Mouse (Mus musculus): Measurements from ENCODE around the gene Chil5. TPM values are rescaled to one million over a fixed set of nuclear protein-coding genes. Genes with fewer than 3 reads are reported as not detected.

Gene Chil5
- 10 to 100 TPM; 13.5 to 13.8 TPM for total RNA-seq (2023)

DNA sequence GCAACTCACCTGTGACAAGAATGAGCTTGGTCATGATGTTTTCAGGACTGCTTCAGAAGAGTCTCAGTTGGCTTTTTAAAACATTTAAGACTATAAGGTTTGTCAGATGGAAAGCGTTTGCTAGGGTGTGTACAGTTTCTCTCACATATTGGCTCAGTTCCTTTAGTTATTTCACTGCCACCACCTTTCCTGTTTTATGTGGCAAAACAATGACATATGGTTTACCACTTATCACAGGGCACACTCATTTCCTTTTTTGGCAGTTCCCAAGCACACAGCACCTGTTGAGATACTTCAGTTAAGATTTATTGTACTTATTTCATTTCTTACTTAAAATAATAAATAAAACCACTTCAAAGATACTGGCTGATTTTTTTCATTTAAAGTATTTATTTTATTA, at the start of gene Chil5:
Gene Chil5, minus strand, starts transcription at position 34 of the 400 bp plus-strand sequence.

DNA sequence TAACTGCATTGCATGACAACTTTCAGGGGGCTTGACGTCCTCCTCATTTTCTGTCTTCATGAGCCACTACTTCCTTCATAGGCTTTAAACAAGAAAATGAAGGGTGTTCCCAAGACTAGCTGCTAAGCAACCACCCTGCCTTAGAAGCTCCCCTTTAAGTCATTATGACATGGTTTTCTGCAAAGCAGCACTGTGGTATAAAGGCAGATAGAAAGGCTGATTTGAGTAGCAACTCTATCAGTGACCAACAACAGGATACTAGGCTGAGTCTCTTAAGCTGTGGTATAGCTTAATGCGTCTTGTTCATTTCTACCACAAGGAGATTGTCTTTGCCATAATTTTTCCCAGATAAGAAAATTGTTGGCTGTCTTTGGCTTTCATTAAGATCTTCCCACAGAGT, 18.1 kb downstream of the Chil5 start, which contains the start of gene Pifo:
Gene Pifo, minus strand, starts transcription at position 101 of the 400 bp plus-strand sequence.

DNA sequence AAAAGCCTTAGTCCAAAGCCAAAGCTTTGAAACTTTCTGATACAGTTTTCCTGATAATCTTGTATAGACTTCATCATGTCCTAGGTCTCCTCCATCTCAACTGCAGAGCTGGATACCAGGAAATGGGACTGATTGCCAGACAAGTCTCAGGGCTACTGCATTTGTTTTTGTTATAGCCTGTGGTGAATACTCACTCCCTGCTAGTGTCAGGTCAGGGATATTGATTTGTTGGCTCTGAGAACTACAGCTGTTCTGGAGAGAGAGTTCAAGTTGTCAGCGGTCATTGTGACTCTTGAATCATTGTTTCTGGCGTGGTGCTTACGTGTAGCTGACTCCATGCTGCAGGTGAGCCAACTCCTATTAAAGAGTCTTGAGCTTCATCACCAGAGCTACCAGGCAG, 59.2 kb downstream of the Chil5 start, which contains the start of gene Ovgp1:
Gene Ovgp1, plus strand, starts transcription at position 301 of the 400 bp plus-strand sequence.

Other genes with a start within 250 kb of the Chil5 start
- 100 to 1,000 TPM; 132 to 142 TPM for gene Rap1a, start 231.5 kb downstream of the Chil5 start, total RNA-seq (2023)
- gene Adora3, start 162.0 kb downstream of the Chil5 start, total RNA-seq (2023), result 1 to 10 TPM; 1.9 to 2.4 TPM
- 1 to 10 TPM; 1.1 to 1.5 TPM for gene Tmigd3, start 161.9 kb downstream of the Chil5 start, total RNA-seq (2023)
- 10 to 100 TPM; 76.4 to 89.8 TPM for gene I830077J02Rik, start 100.2 kb downstream of the Chil5 start, total RNA-seq (2023)
- gene Wdr77, start 73.4 kb downstream of the Chil5 start, total RNA-seq (2023), result 10 to 100 TPM; 30.9 to 34.3 TPM
- gene Atp5f1, start 72.7 kb downstream of the Chil5 start, total RNA-seq (2023), result 100 to 1,000 TPM; 143 to 151 TPM
- gene Ovgp1, start 59.1 kb downstream of the Chil5 start, total RNA-seq (2023), result 1 to 10 TPM; 5.5 to 6.4 TPM
- not detected for gene Pifo, start 18.2 kb downstream of the Chil5 start, total RNA-seq (2023)
- gene Chia1, start 80.4 kb upstream of the Chil5 start, total RNA-seq (2023), result not detected
- gene Chil3, start 134.8 kb upstream of the Chil5 start, total RNA-seq (2023), result 1,000 to 10,000 TPM; 3,749 to 3,895 TPM
- gene Chil4, start 186.7 kb upstream of the Chil5 start, total RNA-seq (2023), result 1 to 10 TPM in 1 of 2 experiments, under 1 TPM in 1; 0.92 to 1.2 TPM